Mouse (Mus musculus): ENCODE data around the gene Klk1b4. TPM values are rescaled to one million over a fixed set of nuclear protein-coding genes. Genes with fewer than 3 reads are reported as not detected.

The Klk1b4 gene
- polyA plus RNA-seq (2014; fragmentation: Illumina TruSeq; extraction: RNeasy Lipid Tissue Mini Kit (QIAGEN cat#74804); ENCODE audit: low read depth, low replicate concordance), result not detected

GRCm38 (mm10) chr7:44207135-44207534, at the start of gene Klk1b4:
Klk1b4 (plus strand) TSS chr7:44207435.

GRCm38 (mm10) chr7:44187936-44188335, 19.3 kb upstream of the Klk1b4 start, which contains the start of gene Klk1b24:
Klk1b24 (plus strand) TSS chr7:44188236.

GRCm38 (mm10) chr7:44197891-44198290, 9.3 kb upstream of the Klk1b4 start, which contains the start of gene Klk1b3:
Klk1b3 (plus strand) TSS chr7:44198191.

GRCm38 (mm10) chr7:44215645-44216044, 8.4 kb downstream of the Klk1b4 start, which contains the start of gene Klk1b5:
Klk1b5 (plus strand) TSS chr7:44215945.

GRCm38 (mm10) chr7:44225076-44225475, 17.8 kb downstream of the Klk1b4 start, which contains the start of gene Klk1:
Klk1 (plus strand) TSS chr7:44225360.

GRCm38 (mm10) chr7:44235909-44236308, 28.7 kb downstream of the Klk1b4 start, which contains the start of gene Gm36864:
Gm36864 (plus strand) TSS chr7:44236177.

GRCm38 (mm10) chr7:44246055-44246983, 39.1 kb downstream of the Klk1b4 start, which contains the start of the genes 1700028J19Rik and 2410002F23Rik:
1700028J19Rik (minus strand) TSS chr7:44246695.
2410002F23Rik (plus strand) TSS chr7:44246722.

GRCm38 (mm10) chr7:44257278-44257677, 50.0 kb downstream of the Klk1b4 start, which contains the start of gene Acp4:
Acp4 (minus strand) TSS chr7:44257378.

GRCm38 (mm10) chr7:44261147-44261546, 53.9 kb downstream of the Klk1b4 start, which contains the start of gene Gm15517:
Gm15517 (plus strand) TSS chr7:44261447.

Other genes with a start within 250 kb of the Klk1b4 start
- not detected for gene Klk1b1, start 240.7 kb upstream of the Klk1b4 start, polyA plus RNA-seq (2014; fragmentation: Illumina TruSeq; extraction: RNeasy Lipid Tissue Mini Kit (QIAGEN cat#74804); ENCODE audit: low read depth, low replicate concordance)
- gene Klk1b9, start 231.4 kb upstream of the Klk1b4 start, polyA plus RNA-seq (2014; fragmentation: Illumina TruSeq; extraction: RNeasy Lipid Tissue Mini Kit (QIAGEN cat#74804); ENCODE audit: low read depth, low replicate concordance), result 11.7 TPM
- gene Klk1b11, start 211.6 kb upstream of the Klk1b4 start, polyA plus RNA-seq (2014; fragmentation: Illumina TruSeq; extraction: RNeasy Lipid Tissue Mini Kit (QIAGEN cat#74804); ENCODE audit: low read depth, low replicate concordance), result not detected
- gene Klk1b26, start 195.3 kb upstream of the Klk1b4 start, polyA plus RNA-seq (2014; fragmentation: Illumina TruSeq; extraction: RNeasy Lipid Tissue Mini Kit (QIAGEN cat#74804); ENCODE audit: low read depth, low replicate concordance), result 6.9 TPM
- gene Klk1b27, start 155.1 kb upstream of the Klk1b4 start, polyA plus RNA-seq (2014; fragmentation: Illumina TruSeq; extraction: RNeasy Lipid Tissue Mini Kit (QIAGEN cat#74804); ENCODE audit: low read depth, low replicate concordance), result 7.8 TPM
- gene Klk1b21, start 105.1 kb upstream of the Klk1b4 start, polyA plus RNA-seq (2014; fragmentation: Illumina TruSeq; extraction: RNeasy Lipid Tissue Mini Kit (QIAGEN cat#74804); ENCODE audit: low read depth, low replicate concordance), result 28.5 TPM
- gene Klk1b22, start 94.8 kb upstream of the Klk1b4 start, polyA plus RNA-seq (2014; fragmentation: Illumina TruSeq; extraction: RNeasy Lipid Tissue Mini Kit (QIAGEN cat#74804); ENCODE audit: low read depth, low replicate concordance), result 6.4 TPM
- 0.99 TPM for gene Klk1b16, start 70.7 kb upstream of the Klk1b4 start, polyA plus RNA-seq (2014; fragmentation: Illumina TruSeq; extraction: RNeasy Lipid Tissue Mini Kit (QIAGEN cat#74804); ENCODE audit: low read depth, low replicate concordance)
- 10.9 TPM for gene Klk1b24, start 19.2 kb upstream of the Klk1b4 start, polyA plus RNA-seq (2014; fragmentation: Illumina TruSeq; extraction: RNeasy Lipid Tissue Mini Kit (QIAGEN cat#74804); ENCODE audit: low read depth, low replicate concordance)
- 2.6 TPM for gene Klk1b3, start 9.2 kb upstream of the Klk1b4 start, polyA plus RNA-seq (2014; fragmentation: Illumina TruSeq; extraction: RNeasy Lipid Tissue Mini Kit (QIAGEN cat#74804); ENCODE audit: low read depth, low replicate concordance)
- gene Klk1b5, start 8.5 kb downstream of the Klk1b4 start, polyA plus RNA-seq (2014; fragmentation: Illumina TruSeq; extraction: RNeasy Lipid Tissue Mini Kit (QIAGEN cat#74804); ENCODE audit: low read depth, low replicate concordance), result 0.64 TPM
- 1.4 TPM for gene Klk1, start 17.9 kb downstream of the Klk1b4 start, polyA plus RNA-seq (2014; fragmentation: Illumina TruSeq; extraction: RNeasy Lipid Tissue Mini Kit (QIAGEN cat#74804); ENCODE audit: low read depth, low replicate concordance)
- 76.3 TPM for gene Gm36864, start 28.7 kb downstream of the Klk1b4 start, polyA plus RNA-seq (2014; fragmentation: Illumina TruSeq; extraction: RNeasy Lipid Tissue Mini Kit (QIAGEN cat#74804); ENCODE audit: low read depth, low replicate concordance)
- gene 1700028J19Rik, start 39.3 kb downstream of the Klk1b4 start, polyA plus RNA-seq (2014; fragmentation: Illumina TruSeq; extraction: RNeasy Lipid Tissue Mini Kit (QIAGEN cat#74804); ENCODE audit: low read depth, low replicate concordance), result 52.1 TPM
- gene 2410002F23Rik, start 39.3 kb downstream of the Klk1b4 start, polyA plus RNA-seq (2014; fragmentation: Illumina TruSeq; extraction: RNeasy Lipid Tissue Mini Kit (QIAGEN cat#74804); ENCODE audit: low read depth, low replicate concordance), result 32.7 TPM
- gene Acp4, start 49.9 kb downstream of the Klk1b4 start, polyA plus RNA-seq (2014; fragmentation: Illumina TruSeq; extraction: RNeasy Lipid Tissue Mini Kit (QIAGEN cat#74804); ENCODE audit: low read depth, low replicate concordance), result not detected
- gene Gm15517, start 54.0 kb downstream of the Klk1b4 start, polyA plus RNA-seq (2014; fragmentation: Illumina TruSeq; extraction: RNeasy Lipid Tissue Mini Kit (QIAGEN cat#74804); ENCODE audit: low read depth, low replicate concordance), result 13.7 TPM
- gene Clec11a, start 99.5 kb downstream of the Klk1b4 start, polyA plus RNA-seq (2014; fragmentation: Illumina TruSeq; extraction: RNeasy Lipid Tissue Mini Kit (QIAGEN cat#74804); ENCODE audit: low read depth, low replicate concordance), result 0.48 TPM
- 0.31 TPM for gene Shank1, start 102.8 kb downstream of the Klk1b4 start, polyA plus RNA-seq (2014; fragmentation: Illumina TruSeq; extraction: RNeasy Lipid Tissue Mini Kit (QIAGEN cat#74804); ENCODE audit: low read depth, low replicate concordance)
- 0.07 TPM for gene Syt3, start 176.7 kb downstream of the Klk1b4 start, polyA plus RNA-seq (2014; fragmentation: Illumina TruSeq; extraction: RNeasy Lipid Tissue Mini Kit (QIAGEN cat#74804); ENCODE audit: low read depth, low replicate concordance)
- 1.1 TPM for gene 1700008O03Rik, start 178.4 kb downstream of the Klk1b4 start, polyA plus RNA-seq (2014; fragmentation: Illumina TruSeq; extraction: RNeasy Lipid Tissue Mini Kit (QIAGEN cat#74804); ENCODE audit: low read depth, low replicate concordance)
- not detected for gene Lrrc4b, start 221.6 kb downstream of the Klk1b4 start, polyA plus RNA-seq (2014; fragmentation: Illumina TruSeq; extraction: RNeasy Lipid Tissue Mini Kit (QIAGEN cat#74804); ENCODE audit: low read depth, low replicate concordance)